Mouse (Mus musculus): Measurements from ENCODE around the gene Yju2. TPM values are rescaled to one million over a fixed set of nuclear protein-coding genes. Genes with fewer than 3 reads are reported as not detected.
A peak's percentile ranks its signal among the peaks of the same experiment; 100 is the strongest.

Gene Yju2
- polyA plus RNA-seq, 1 experiment from 2014 or later = 16.8 TPM

DNA sequence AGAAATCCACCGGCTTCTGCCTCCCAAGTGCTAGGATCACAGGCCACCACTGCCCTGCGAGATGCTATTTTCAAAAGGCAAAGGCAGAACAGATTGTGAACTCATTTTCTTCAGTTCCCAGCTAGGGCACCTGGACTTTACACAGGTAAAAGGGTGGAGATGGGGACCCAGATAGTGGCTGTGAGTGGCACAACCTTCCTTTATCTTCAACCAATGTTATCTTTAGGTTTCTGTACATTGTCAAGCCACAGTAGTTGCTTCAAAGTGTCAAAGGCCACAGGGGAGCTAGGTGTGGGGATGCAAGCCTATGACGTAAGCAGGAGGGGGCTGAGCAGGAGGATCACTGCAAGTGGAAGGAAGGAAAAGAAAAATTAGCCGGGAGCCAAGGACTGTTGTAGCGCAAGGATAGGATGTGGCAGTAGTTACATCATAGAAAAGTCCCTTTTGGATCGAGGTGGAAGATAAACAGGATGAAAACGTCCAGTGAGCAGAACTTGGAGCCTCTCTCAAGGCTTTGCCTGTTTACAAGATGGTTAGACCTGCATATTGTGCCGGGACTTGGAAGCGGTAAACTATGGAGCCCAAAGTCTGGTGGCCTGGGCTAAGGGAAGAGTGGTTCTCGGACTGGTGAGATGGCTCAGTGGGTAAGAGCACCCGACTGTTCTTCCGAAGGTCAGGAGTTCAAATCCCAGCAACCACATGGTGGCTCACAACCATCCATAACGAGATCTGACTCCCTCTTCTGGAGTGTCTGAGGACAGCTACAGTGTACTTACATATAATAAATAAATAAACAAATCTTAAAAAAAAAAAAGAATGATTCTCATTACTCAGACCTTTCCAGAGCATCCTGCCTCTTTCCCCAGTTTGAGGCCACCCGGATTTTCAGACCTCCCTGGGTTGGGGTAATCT, 48.8 kb downstream of the Yju2 start:
- no peaks in the 10 kb centered on the region for H3K27me3 ChIP-seq (replicated peaks; ENCODE audit: control insufficient read depth, insufficient read depth, low read length)
- ATAC-seq (ENCODE audit: low read depth) (peak; percentile 20), DNase-seq (ENCODE audit: low spot score) (no peak)
- WGBS = 30% methylated on average over 13 of the region's 14 CpGs
- peaks cover 15% of the 10 kb centered on the region for H3K36me3 ChIP-seq (ENCODE audit: control insufficient read depth, insufficient read depth, low read length)
- peak overlapping the region; percentile 62 for H3K27ac ChIP-seq (replicated peaks; ENCODE audit: low read depth, low read length)
- H3K4me1 ChIP-seq (ENCODE audit: control insufficient read depth, insufficient read depth, low read length) = peaks cover 14% of the 10 kb centered on the region; the same call in 1 of the 2 replicates
- H3K4me3 ChIP-seq (ENCODE audit: low read depth, low read length) = peak overlapping the region; percentile 73
- H3K4me2 ChIP-seq (ENCODE audit: low read depth, low read length) = peak overlapping the region; percentile 100
- peak overlapping the region; percentile 36 for H3K9ac ChIP-seq (ENCODE audit: low read depth, low read length)
- no peaks in the 10 kb centered on the region for H3K9me3 ChIP-seq (ENCODE audit: control insufficient read depth, low read length)

- Histone ChIP-seq H3K36me3 (ENCODE audit: control insufficient read depth, insufficient read depth, low read length) (peaks cover 21% of the 10 kb centered on the region), H3K9me3 (ENCODE audit: control insufficient read depth, low read length) (no peaks in the 10 kb centered on the region), H3K4me2 (ENCODE audit: low read depth, low read length) (peak overlapping the region; percentile 100), H3K9ac (ENCODE audit: low read depth, low read length) (peak overlapping the region; percentile 77), H3K4me3 (ENCODE audit: low read depth, low read length) (peak overlapping the region; percentile 73), H3K4me1 (ENCODE audit: control insufficient read depth, insufficient read depth, low read length) (peaks cover 14% of the 10 kb centered on the region; the same call in 1 of the 2 replicates), H3K27ac (replicated peaks; ENCODE audit: low read depth, low read length) (peak overlapping the region; percentile 94), H3K27me3 (replicated peaks; ENCODE audit: control insufficient read depth, insufficient read depth, low read length) (no peaks in the 10 kb centered on the region)
- ATAC-seq (ENCODE audit: low read depth) (peak; percentile 94), DNase-seq (ENCODE audit: low spot score) (peak; percentile 99)
- under 1% methylated on average over 21 of the region's 21 CpGs for WGBS
These were observed 49.6 kb downstream of the Yju2 start for GRCm38 (mm10) chr17:56008356-56009087.

DNA sequence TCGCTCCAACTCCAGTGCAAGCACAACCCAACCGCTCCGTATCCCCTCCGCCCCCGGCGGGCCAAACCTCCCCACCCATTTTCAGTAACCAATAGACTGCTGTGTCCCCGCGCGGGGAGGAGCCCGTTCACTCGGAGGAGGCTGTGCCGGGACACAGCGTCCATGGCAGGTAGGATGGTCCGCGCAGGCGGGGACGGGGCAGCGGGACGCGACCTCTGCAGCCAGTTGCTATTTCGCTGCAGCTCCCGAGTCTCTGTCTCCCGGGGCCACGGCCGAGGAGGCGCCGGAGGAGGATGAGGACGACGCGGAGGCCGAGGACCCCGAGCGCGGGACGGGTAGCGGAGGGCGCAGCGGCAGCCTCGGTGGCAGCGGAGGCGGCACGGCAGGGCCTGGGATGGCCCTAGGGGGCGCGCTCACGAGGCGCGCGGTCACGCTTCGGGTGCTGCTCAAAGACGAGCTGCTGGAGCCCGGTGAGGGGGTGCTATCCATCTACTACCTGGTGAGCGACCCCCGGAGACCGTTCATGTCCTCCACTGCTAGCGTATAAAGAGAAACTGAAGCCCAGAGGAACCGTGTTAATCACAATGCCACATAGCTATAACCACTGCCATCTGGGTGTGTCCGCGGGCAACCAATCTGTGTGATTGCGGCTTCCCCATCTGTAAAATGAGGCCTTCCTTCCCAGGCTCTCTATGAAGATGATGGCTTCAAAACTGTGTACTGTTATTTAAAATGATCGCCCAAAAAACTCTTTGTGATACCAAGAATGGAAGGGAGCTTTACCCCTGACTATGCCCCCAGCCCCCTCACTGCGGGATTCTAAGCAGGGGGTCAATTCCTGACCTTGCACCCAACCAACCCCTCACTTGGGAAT, 50.4 kb downstream of the Yju2 start:
- DNase-seq (ENCODE audit: low spot score) = peak; percentile 97
- under 1% methylated on average over 48 of the region's 62 CpGs for WGBS
- peak overlapping the region; percentile 94 for H3K27ac ChIP-seq (replicated peaks; ENCODE audit: low read depth, low read length)
- no peaks in the 10 kb centered on the region for H3K27me3 ChIP-seq (replicated peaks; ENCODE audit: control insufficient read depth, insufficient read depth, low read length)
- H3K9ac ChIP-seq (ENCODE audit: low read depth, low read length) = peak overlapping the region; percentile 77
- peak; percentile 93 for ATAC-seq (ENCODE audit: low read depth)
- H3K9me3 ChIP-seq (ENCODE audit: control insufficient read depth, low read length) = no peaks in the 10 kb centered on the region
- peak overlapping the region; percentile 73 for H3K4me3 ChIP-seq (ENCODE audit: low read depth, low read length)
- peaks cover 14% of the 10 kb centered on the region; the same call in 1 of the 2 replicates for H3K4me1 ChIP-seq (ENCODE audit: control insufficient read depth, insufficient read depth, low read length)
- H3K4me2 ChIP-seq (ENCODE audit: low read depth, low read length) = peak overlapping the region; percentile 100
- peaks cover 25% of the 10 kb centered on the region for H3K36me3 ChIP-seq (ENCODE audit: control insufficient read depth, insufficient read depth, low read length)

GRCm38 (mm10) chr17:56009962-56010240, 51.0 kb downstream of the Yju2 start:
- peaks cover 14% of the 10 kb centered on the region; the same call in 1 of the 2 replicates for H3K4me1 ChIP-seq (ENCODE audit: control insufficient read depth, insufficient read depth, low read length)
- DNase-seq (ENCODE audit: low spot score) = no peak
- 10% methylated on average over 2 of the region's 2 CpGs for WGBS
- no peaks in the 10 kb centered on the region for H3K9me3 ChIP-seq (ENCODE audit: control insufficient read depth, low read length)
- H3K27ac ChIP-seq (replicated peaks; ENCODE audit: low read depth, low read length) = peak overlapping the region; percentile 94; the same call in 1 of the 2 replicates
- H3K4me3 ChIP-seq (ENCODE audit: low read depth, low read length) = peak overlapping the region; percentile 73
- H3K4me2 ChIP-seq (ENCODE audit: low read depth, low read length) = peak overlapping the region; percentile 100
- ATAC-seq (ENCODE audit: low read depth) = no peak
- no peaks in the 10 kb centered on the region for H3K27me3 ChIP-seq (replicated peaks; ENCODE audit: control insufficient read depth, insufficient read depth, low read length)
- H3K36me3 ChIP-seq (ENCODE audit: control insufficient read depth, insufficient read depth, low read length) = peaks cover 27% of the 10 kb centered on the region
- peak overlapping the region; percentile 77 for H3K9ac ChIP-seq (ENCODE audit: low read depth, low read length)

- no peaks in the 10 kb centered on the region for H3K27me3 ChIP-seq (replicated peaks; ENCODE audit: control insufficient read depth, insufficient read depth, low read length)
- H3K4me2 ChIP-seq (ENCODE audit: low read depth, low read length) = peak overlapping the region; percentile 100
- H3K36me3 ChIP-seq (ENCODE audit: control insufficient read depth, insufficient read depth, low read length) = peaks cover 31% of the 10 kb centered on the region
- ATAC-seq (ENCODE audit: low read depth) (no peak), DNase-seq (ENCODE audit: low spot score) (no peak)
- peak overlapping the region; percentile 77 for H3K9ac ChIP-seq (ENCODE audit: low read depth, low read length)
- H3K27ac ChIP-seq (replicated peaks; ENCODE audit: low read depth, low read length) = no peak overlapping the region
- no peaks in the 10 kb centered on the region for H3K9me3 ChIP-seq (ENCODE audit: control insufficient read depth, low read length)
- WGBS = 66% methylated on average over 14 of the region's 14 CpGs
- peaks cover 14% of the 10 kb centered on the region; the same call in 1 of the 2 replicates for H3K4me1 ChIP-seq (ENCODE audit: control insufficient read depth, insufficient read depth, low read length)
- H3K4me3 ChIP-seq (ENCODE audit: low read depth, low read length) = peak overlapping the region; percentile 73
These were observed 51.4 kb downstream of the Yju2 start for GRCm38 (mm10) chr17:56010255-56010654.

- Histone ChIP-seq H3K27ac (replicated peaks; ENCODE audit: low read depth, low read length) (no peak overlapping the region), H3K27me3 (replicated peaks; ENCODE audit: control insufficient read depth, insufficient read depth, low read length) (no peaks in the 10 kb centered on the region), H3K36me3 (ENCODE audit: control insufficient read depth, insufficient read depth, low read length) (peaks cover 35% of the 10 kb centered on the region), H3K4me1 (ENCODE audit: control insufficient read depth, insufficient read depth, low read length) (peaks cover 14% of the 10 kb centered on the region; the same call in 1 of the 2 replicates), H3K4me3 (ENCODE audit: low read depth, low read length) (peak overlapping the region; percentile 73; the same call in 1 of the 2 replicates), H3K4me2 (ENCODE audit: low read depth, low read length) (peak overlapping the region; percentile 100), H3K9ac (ENCODE audit: low read depth, low read length) (no peak overlapping the region), H3K9me3 (ENCODE audit: control insufficient read depth, low read length) (no peaks in the 10 kb centered on the region)
- DNase-seq (ENCODE audit: low spot score) (no peak), ATAC-seq (ENCODE audit: low read depth) (no peak)
- 7% methylated on average over 9 of the region's 9 CpGs for WGBS
These were observed 51.8 kb downstream of the Yju2 start for GRCm38 (mm10) chr17:56010681-56011080.

- Histone ChIP-seq H3K9me3 (ENCODE audit: control insufficient read depth, low read length) (no peaks in the 10 kb centered on the region), H3K4me2 (ENCODE audit: low read depth, low read length) (no peak overlapping the region), H3K36me3 (ENCODE audit: control insufficient read depth, insufficient read depth, low read length) (peaks cover 43% of the 10 kb centered on the region), H3K27me3 (replicated peaks; ENCODE audit: control insufficient read depth, insufficient read depth, low read length) (no peaks in the 10 kb centered on the region), H3K9ac (ENCODE audit: low read depth, low read length) (no peak overlapping the region), H3K4me3 (ENCODE audit: low read depth, low read length) (no peak overlapping the region), H3K4me1 (ENCODE audit: control insufficient read depth, insufficient read depth, low read length) (peaks cover 14% of the 10 kb centered on the region; the same call in 1 of the 2 replicates), H3K27ac (replicated peaks; ENCODE audit: low read depth, low read length) (no peak overlapping the region)
- 85% methylated on average over 7 of the region's 7 CpGs for WGBS
- DNase-seq (ENCODE audit: low spot score) (no peak), ATAC-seq (ENCODE audit: low read depth) (no peak)
These were observed 52.5 kb downstream of the Yju2 start for GRCm38 (mm10) chr17:56011441-56011840.

DNA sequence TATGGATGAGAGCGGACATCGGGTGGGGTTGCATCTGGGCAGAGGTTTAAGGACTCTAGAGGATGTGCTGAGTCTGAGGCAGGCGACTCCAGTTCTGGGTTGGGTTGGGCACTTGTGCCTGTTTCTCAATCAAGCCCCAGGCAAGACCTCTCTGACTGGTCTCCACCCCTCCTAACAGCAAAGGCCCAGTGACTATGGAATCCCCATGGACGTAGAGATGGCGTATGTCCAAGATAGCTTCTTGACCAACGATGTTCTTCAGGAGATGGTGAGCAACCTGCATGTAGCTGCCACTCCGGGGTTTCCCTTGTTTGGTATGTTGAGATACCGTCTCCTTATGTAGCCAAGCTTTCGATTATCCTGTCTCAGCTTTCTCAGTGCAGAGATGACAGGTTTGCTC, 56.4 kb downstream of the Yju2 start:
- H3K36me3 ChIP-seq (ENCODE audit: control insufficient read depth, insufficient read depth, low read length) = peaks cover 79% of the 10 kb centered on the region
- no peaks in the 10 kb centered on the region for H3K9me3 ChIP-seq (ENCODE audit: control insufficient read depth, low read length)
- no peak for DNase-seq (ENCODE audit: low spot score)
- no peak overlapping the region for H3K4me2 ChIP-seq (ENCODE audit: low read depth, low read length)
- peaks cover 7% of the 10 kb centered on the region; the same call in 1 of the 2 replicates for H3K4me1 ChIP-seq (ENCODE audit: control insufficient read depth, insufficient read depth, low read length)
- ATAC-seq (ENCODE audit: low read depth) = no peak
- H3K4me3 ChIP-seq (ENCODE audit: low read depth, low read length) = no peak overlapping the region
- WGBS = 89% methylated on average over 9 of the region's 9 CpGs
- H3K9ac ChIP-seq (ENCODE audit: low read depth, low read length) = no peak overlapping the region
- no peak overlapping the region for H3K27ac ChIP-seq (replicated peaks; ENCODE audit: low read depth, low read length)
- H3K27me3 ChIP-seq (replicated peaks; ENCODE audit: control insufficient read depth, insufficient read depth, low read length) = no peaks in the 10 kb centered on the region

Measured in embryonic facial prominence, embryonic 14.5 days (tissue).